Mouse (Mus musculus) spleen, adult 2 months (tissue): ENCODE data around the gene Mboat2. TPM values are rescaled to one million over a fixed set of nuclear protein-coding genes. Genes with fewer than 3 reads are reported as not detected.

Experiments used
- DNase-seq, 2 experiments: peaks; one replicate each; pipeline versions ENCODE4 v3.0.0 to v3.0.0-alpha.2; 2012 to 2021; ENCODE audit warnings: low spot score in 2 of 2, low read depth in 1 of 2
- H3K27ac ChIP-seq: fragments of 200-500 bp; 2 replicates; pipeline ENCODE4 v1.5.1; 2012; ENCODE audit warnings: low read length, inconsistent platforms; ENCODE audit not compliant: insufficient read depth
- H3K27me3 ChIP-seq: fragments of 200-500 bp; 2 replicates; pipeline ENCODE4 v1.6.1; 2012; ENCODE audit warnings: mild to moderate bottlenecking, moderate library complexity, low read length, inconsistent platforms; ENCODE audit not compliant: control insufficient read depth, insufficient read depth
- H3K36me3 ChIP-seq: fragments of 200-500 bp; 2 replicates; pipeline ENCODE4 v1.6.1; 2012; ENCODE audit warnings: mild to moderate bottlenecking, low read length, inconsistent platforms; ENCODE audit not compliant: control insufficient read depth, insufficient read depth
- H3K4me1 ChIP-seq: fragments of 200-500 bp; 2 replicates; pipeline ENCODE4 v1.6.1; 2011; ENCODE audit warnings: inconsistent platforms; ENCODE audit not compliant: control insufficient read depth, insufficient read depth, insufficient read length
- H3K4me3 ChIP-seq: fragments of 200-500 bp; 2 replicates; pipeline ENCODE4 v1.5.1; 2011; ENCODE audit warnings: mild to moderate bottlenecking, inconsistent platforms; ENCODE audit not compliant: insufficient read depth, insufficient read length; ENCODE audit errors: extremely low read depth
- CTCF ChIP-seq: fragments of 200-500 bp; IDR thresholded peaks from 2 replicates; pipeline ENCODE4 v1.5.1; 2011; ENCODE audit warnings: mild to moderate bottlenecking, inconsistent platforms; ENCODE audit not compliant: insufficient read depth, insufficient read length, insufficient replicate concordance; ENCODE audit errors: extremely low read depth
- POLR2A ChIP-seq: fragments of 200-500 bp; IDR thresholded peaks from 2 replicates; pipeline ENCODE4 v1.6.1; 2011; ENCODE audit warnings: low read depth, low read length, inconsistent platforms
- WGBS: fragments of 180-500 bp; shearing (Covaris S2); methylation state at CpG from one replicate; pipeline ENCODE4 v1.1.7; 2018; 5-methylcytosine and 5-hydroxymethylcytosine counted together
- polyA plus RNA-seq: library from polyadenylated mRNA; depleted of rRNA; stranded (reverse); fragments of >200 nt; gene quantifications from 2 replicates; pipeline ENCODE4 v1.2.3, GENCODE M21; 2012

The Mboat2 gene
- polyA plus RNA-seq, 1 experiment = 1.2 TPM

DNA sequence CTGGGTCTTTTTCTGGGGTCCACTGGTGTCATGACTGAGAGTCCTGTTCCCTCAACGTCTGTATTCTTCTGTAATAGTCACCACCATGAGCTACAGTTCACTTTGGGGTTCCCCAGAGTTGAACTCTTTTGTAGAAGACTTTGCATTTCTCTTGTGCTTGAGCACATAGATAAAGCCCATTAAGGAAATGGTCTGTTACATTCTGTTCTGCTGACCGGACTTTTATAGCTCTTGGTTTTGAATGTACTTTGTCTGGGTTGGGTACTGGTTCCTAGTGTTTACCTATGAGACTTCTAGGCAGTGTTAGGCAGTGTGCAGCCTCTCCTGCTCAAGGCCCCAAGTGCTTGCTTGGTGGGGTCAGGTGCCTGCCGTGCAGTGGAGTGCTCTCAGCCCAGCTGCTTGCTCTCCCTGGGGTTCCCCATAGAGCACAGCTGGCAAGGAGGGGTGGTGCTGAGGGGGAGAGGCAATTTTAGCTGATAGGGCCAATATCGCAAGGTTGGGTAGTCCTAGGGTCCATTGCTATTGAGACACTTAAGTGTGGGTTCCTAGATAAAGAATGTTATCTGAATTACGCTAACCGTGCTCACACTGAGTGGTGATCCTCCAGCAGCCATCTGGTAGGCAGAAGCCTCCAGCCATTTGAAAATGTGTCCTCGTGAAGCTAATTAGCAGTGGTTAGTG, 58.8 kb downstream of the Mboat2 start:
- Histone ChIP-seq H3K36me3 (no peaks in the 10 kb centered on the region), H3K27ac (no peak overlapping the region), H3K27me3 (no peaks in the 10 kb centered on the region), H3K4me1 (no peaks in the 10 kb centered on the region), H3K4me3 (no peak overlapping the region)
- TF ChIP-seq POLR2A = no peak
- no peak for TF ChIP-seq CTCF
- DNase-seq = no peak
- WGBS = 72% methylated on average over 7 of the region's 7 CpGs

DNA sequence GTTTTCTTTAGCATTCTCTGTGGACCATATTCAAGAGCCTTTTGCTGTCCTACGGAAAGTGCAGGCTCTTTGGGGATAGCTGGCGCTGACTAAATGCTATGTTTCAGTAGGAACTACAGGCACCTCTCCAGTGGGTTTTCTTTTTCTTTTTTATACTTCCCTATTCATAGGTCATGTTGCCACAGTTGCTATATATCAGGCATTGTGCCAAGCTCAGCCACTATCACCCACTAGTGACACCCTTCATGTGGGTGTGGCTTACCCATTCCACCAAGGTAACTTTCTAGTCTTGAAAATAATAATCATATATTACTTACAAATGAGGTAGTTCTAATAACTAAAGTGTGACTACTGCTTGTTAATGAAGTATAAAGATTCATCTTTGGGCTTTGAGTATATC, 59.5 kb downstream of the Mboat2 start:
- no peaks in the 10 kb centered on the region for H3K27me3 ChIP-seq
- TF ChIP-seq POLR2A (no peak), CTCF (no peak)
- H3K4me1 ChIP-seq = no peaks in the 10 kb centered on the region
- 66% methylated on average over 2 of the region's 2 CpGs for WGBS
- H3K4me3 ChIP-seq = no peak overlapping the region
- no peaks in the 10 kb centered on the region for H3K36me3 ChIP-seq
- no peak overlapping the region for H3K27ac ChIP-seq
- DNase-seq = no peak

DNA sequence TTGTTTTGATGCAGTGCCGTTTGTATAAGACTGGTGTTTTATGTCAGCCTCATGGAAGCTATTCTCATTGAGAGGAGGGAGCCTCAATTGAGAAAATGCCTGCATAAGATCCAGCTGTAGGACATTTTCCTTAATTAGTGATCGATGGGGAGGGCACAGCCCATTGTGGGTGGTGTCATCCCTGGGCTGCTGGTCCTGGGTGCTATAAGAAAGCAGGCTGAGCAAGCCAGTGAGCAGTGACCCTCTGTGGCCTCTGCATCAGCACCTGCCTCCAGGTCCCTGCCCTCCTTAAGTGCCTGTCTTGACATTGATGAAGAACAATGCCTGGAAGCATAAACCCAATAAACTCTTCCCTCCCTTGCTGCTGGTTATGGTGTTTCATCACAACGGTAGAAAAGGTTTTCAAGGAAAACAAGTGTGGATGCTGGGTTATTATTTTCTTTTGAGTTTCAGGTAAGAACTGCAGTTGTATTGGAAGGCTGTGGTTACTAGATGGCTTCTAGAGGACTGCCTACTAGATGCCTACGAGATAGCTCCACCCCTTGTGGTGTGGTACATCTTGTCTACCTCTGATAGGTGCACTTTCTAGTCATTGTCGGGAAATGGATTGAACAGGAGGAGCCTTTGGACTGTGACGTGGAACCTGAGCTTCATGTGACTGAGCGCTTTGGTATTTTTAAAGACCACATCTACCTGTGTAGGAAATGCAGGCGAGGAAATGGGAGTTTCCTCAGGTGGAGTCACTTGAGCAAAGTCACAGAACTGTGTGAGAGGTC, 60.2 kb downstream of the Mboat2 start:
- WGBS = 84% methylated on average over 8 of the region's 8 CpGs
- Histone ChIP-seq H3K27me3 (no peaks in the 10 kb centered on the region), H3K36me3 (no peaks in the 10 kb centered on the region), H3K27ac (0 out of 2 replicates have a peak overlapping the region, but pooled peaks have one; percentile 21), H3K4me1 (no peaks in the 10 kb centered on the region), H3K4me3 (no peak overlapping the region)
- DNase-seq = no peak
- TF ChIP-seq CTCF (no peak), POLR2A (no peak)

DNA sequence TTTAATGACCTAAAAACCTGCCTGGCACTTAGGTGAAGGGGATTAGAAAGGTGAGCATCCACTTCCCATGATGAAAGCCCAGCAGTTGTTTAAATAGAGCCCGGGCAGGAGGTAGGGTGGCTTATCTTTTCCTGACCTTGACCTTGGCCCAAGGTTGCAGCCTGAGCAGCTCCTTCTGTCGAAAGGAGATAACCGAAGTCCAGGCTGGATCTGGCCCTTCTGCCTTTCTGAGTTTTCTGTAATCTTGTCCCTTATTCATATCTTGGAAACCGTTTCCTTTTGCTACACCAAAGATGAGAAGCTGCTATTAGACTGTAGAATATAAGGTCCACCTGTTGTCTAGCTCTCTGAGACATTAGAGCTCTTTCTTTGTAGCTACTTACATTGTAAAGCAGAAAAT, 61.9 kb downstream of the Mboat2 start:
- Histone ChIP-seq H3K36me3 (no peaks in the 10 kb centered on the region), H3K4me1 (no peaks in the 10 kb centered on the region), H3K27me3 (no peaks in the 10 kb centered on the region), H3K4me3 (no peak overlapping the region), H3K27ac (no peak overlapping the region)
- DNase-seq = no peak
- no peak for TF ChIP-seq POLR2A
- no peak for TF ChIP-seq CTCF
- 83% methylated on average over 4 of the region's 4 CpGs for WGBS

DNA sequence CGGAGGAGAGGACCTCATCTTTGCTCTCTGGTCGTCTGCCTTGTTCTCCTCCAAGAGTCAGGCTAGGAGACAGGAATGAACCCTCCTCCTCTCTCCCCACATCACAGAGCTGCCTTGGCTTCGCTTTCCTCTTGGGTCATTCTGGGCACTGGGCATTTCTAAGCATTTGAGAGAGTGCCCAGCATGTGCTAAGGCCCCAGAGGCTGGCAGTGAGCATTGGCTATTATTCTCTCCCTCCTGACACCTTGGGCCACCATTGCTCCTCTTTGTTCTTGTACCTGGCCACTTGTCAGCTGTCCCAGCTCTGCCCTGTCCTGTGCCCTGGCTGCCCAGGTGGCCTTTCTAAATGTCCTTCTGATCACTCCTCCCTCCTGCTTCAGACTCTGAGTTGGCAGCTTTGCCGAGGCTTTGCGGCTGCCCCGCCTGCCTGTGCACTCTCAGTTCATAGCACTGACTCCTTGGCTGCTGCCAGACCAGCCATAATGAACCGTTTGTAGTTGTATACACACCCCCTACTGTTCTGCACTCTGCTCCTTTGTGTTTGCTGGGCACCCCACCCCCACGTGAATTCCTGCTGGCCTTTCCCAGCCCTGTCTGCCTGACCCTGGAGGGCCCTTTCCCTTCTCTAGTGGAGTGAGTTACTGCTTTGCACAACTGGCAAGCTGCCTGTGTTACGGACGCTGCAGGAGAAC, 63.2 kb downstream of the Mboat2 start:
- Histone ChIP-seq H3K4me1 (no peaks in the 10 kb centered on the region), H3K27me3 (no peaks in the 10 kb centered on the region), H3K27ac (no peak overlapping the region), H3K36me3 (no peaks in the 10 kb centered on the region), H3K4me3 (no peak overlapping the region)
- no peak for DNase-seq
- TF ChIP-seq CTCF (no peak), POLR2A (no peak)
- 73% methylated on average over 10 of the region's 10 CpGs for WGBS

DNA sequence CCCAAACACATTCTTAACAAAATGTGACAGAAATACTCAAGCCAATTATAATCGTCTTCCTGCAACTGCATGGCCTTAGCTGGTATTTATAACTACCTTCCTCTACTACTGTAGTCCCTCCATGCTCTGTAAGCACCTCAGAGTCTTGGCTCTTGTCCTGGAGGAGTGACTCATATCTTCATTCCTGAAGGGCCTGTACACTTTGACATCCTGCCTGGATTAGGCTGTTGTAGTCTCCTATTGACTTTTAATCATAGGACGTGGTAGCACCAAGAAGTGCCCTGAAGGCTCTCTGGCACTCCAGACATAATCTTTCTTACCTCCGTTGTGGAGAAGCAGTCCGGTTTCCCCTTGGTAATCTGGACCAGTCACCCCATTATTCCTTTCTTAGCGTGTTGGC, 64.7 kb downstream of the Mboat2 start:
- TF ChIP-seq CTCF (no peak), POLR2A (no peak)
- 80% methylated on average over 5 of the region's 5 CpGs for WGBS
- no peak overlapping the region for H3K27ac ChIP-seq

DNA sequence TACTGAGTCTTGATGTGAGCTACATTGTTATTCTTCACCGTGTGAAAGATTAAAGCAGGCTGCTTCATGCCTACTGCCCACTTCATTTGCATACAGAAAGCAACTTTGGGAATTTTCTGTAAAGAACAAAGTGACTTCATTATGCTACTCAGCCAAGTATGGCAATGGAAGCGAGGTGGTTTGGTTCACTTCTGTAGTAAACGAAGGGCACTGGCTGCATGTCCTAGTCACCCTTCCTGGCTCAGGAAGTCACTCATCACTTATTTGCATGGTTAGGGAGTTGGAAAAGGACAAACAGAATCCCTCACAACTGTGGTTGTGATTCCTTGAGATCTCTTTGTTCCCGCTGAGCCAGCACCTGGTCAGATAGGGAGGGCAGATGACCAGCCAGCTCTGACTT, 66.7 kb downstream of the Mboat2 start:
- no peak overlapping the region for H3K27ac ChIP-seq

More for the DNA sequence above, 64.7 kb downstream of the Mboat2 start:
- no peak for DNase-seq
- no peaks in the 10 kb centered on the region for H3K4me1 ChIP-seq
- H3K27me3 ChIP-seq = no peaks in the 10 kb centered on the region
- H3K4me3 ChIP-seq = no peak overlapping the region
- no peaks in the 10 kb centered on the region for H3K36me3 ChIP-seq

More for the DNA sequence above, 66.7 kb downstream of the Mboat2 start:
- no peak overlapping the region for H3K4me3 ChIP-seq
- H3K36me3 ChIP-seq = no peaks in the 10 kb centered on the region
- H3K4me1 ChIP-seq = no peaks in the 10 kb centered on the region
- DNase-seq = no peak
- no peaks in the 10 kb centered on the region for H3K27me3 ChIP-seq
- WGBS = 84% methylated on average over 4 of the region's 4 CpGs
- TF ChIP-seq POLR2A = no peak
- no peak for TF ChIP-seq CTCF
